Mouse (Mus musculus) CD8-positive naive resting alpha-beta T cell, adult 57 days (primary cell): Measurements from ENCODE around the gene Antxr2. TPM values are rescaled to one million over a fixed set of nuclear protein-coding genes. Genes with fewer than 3 reads are reported as not detected.

Source experiments
- total RNA-seq: library from RNA; stranded (reverse); gene quantifications from one replicate; pipeline ENCODE4 v1.2.4, GENCODE M21; 2023

Gene Antxr2
- total RNA-seq = 15.6 TPM

DNA sequence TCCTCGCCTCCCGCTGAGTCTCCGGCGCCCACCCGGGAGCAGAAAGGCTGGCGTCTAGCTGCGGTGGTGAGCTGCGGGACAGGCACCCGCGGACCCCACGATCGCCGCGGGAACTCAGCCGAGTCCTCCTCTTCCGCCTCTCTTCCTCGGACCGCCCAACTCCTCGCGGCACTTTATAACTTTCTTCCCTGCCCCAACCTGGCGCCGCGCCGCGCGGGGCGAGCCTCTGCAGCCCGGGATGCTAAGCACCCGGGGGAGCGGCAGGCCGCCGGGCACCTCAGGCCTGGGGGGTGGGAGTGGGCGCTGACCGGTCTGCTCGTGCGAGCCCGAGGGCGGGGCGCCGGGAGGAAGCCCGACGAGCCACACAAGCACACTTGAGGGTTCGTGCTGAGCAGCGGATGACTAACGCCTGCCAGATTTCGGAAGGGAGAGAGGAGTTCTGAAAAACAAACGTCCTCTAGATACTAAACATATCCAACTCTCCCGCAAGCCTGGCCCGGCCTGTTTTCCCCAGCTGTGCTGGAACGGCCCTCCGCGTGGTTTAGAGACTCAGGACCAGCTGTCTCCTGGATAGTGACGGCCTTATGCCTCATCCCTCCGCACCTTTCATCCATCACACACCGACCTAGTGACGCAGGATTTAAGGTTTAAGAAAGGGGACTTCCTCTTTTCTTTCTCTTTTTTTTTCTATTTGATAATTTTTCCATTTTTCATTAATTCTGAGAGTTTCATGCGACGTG lies at the start of gene Antxr2:
TSS of gene Antxr2 (minus strand) at position 142 of the 740 bp plus-strand sequence.

Other genes starting within 250 kb of the Antxr2 start
- 0.18 TPM for gene Prdm8, start 136.2 kb upstream of the Antxr2 start, total RNA-seq
- not detected for gene Fgf5, start 223.1 kb upstream of the Antxr2 start, total RNA-seq